Mouse (Mus musculus) hematopoietic stem cell, adult 5-6 weeks (primary cell): ENCODE results near the gene Gm10401. TPM values are rescaled to one million over a fixed set of nuclear protein-coding genes. Genes with fewer than 3 reads are reported as not detected.
"Not testable (repeated sequence)": the region's sequence is repeated elsewhere in the genome, so short reads cannot be mapped to it uniquely, and the experiment has no call there.

Source experiments
- ATAC-seq, 2 experiments: fragments of 125-278 bp in 1 of 2; replicated peaks in 1 of 2; 2 replicates each; pipeline ENCODE4 v1.8.0; 2016 to 2017; ENCODE audit warnings: inconsistent platforms in 2 of 2, mild to moderate bottlenecking in 2 of 2, moderate number of reproducible peaks in 2 of 2, low read depth in 1 of 2, moderate TSS enrichment in 1 of 2; ENCODE audit not compliant: low FRiP score in 2 of 2, poor library complexity in 2 of 2, severe bottlenecking in 2 of 2, insufficient read depth in 1 of 2, low TSS enrichment in 1 of 2
- total RNA-seq: library from RNA; stranded (forward); fragments of 172-1452, 232-1000 nt; gene quantifications from 2 replicates; pipeline ENCODE4 v1.2.3, GENCODE M21; 2017

The Gm10401 gene
- total RNA-seq, 1 experiment from 2014 or later = not detected

DNA sequence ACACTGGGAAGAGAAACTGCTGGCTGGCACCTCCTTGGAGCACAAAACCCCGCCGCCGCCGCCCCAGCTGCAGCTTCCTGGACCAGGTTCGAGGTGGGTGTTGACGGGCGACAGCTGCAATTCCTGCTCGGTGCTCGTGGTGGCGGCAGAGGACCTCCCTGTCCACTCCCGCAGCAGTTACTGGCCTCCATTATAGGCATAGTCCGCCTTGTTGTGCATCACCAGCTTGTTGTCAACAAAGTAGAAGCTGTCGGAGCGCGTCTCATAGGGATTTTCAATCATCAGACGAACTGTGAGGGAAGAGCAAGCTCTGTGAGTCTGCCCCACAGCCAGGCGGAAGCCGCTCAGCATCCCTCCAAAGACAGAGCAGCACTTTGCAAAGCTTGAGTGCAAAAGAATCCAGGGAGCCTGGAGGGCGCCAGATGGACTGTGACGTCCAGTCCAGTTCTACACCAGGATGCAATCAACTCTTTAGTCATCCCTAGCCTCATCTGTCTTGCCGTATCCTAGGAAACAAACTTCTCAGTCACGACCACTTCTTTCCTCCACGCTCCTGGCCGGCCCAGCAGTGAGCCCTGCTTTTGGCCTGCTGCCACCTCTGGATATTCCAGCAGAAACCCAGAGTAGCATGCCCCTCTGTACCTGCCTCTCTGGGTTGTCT lies 27.2 kb upstream of the Gm10401 start:
- peak; percentile 83 to 89 for ATAC-seq

DNA sequence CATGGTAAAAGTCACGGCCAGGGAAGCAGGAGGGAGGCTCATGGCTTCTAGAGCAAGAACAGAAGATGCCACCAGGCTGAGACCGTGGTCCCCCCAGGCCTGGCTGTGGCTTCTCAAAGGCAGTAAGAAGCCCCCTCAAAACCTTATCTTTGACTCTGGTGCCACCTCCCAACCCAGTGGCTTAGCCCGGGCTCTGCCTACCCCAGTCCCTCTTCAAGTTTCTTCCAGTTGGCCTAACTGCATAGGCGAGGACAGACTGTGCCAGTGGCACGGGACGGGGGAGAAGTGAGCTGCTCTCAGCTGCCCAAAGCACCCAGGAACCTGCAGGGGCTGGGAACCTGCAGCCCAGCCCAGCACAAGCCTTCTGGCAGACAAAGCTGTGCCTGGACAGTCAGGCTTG lies 26.6 kb upstream of the Gm10401 start:
- ATAC-seq = no peak

DNA sequence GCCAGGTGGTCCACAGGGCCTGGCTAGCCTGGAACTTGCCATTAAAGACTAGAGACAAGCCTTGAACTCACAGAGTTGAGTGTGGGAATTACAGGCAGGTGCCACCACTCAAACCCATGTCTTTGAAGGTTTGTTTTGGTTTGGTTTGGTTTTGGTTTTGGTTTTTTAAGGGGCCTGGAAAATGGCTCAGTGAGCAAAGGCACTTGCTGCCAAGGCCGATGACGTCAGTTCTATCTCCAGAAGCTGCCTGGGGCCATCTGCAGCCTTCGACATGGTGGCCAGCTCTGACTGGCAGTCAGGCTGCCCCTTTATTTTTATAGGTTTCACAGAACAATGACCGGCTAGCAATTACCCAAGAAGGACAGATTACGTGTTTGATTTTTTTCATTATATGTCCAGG lies 22.9 kb upstream of the Gm10401 start:
- no peak for ATAC-seq

DNA sequence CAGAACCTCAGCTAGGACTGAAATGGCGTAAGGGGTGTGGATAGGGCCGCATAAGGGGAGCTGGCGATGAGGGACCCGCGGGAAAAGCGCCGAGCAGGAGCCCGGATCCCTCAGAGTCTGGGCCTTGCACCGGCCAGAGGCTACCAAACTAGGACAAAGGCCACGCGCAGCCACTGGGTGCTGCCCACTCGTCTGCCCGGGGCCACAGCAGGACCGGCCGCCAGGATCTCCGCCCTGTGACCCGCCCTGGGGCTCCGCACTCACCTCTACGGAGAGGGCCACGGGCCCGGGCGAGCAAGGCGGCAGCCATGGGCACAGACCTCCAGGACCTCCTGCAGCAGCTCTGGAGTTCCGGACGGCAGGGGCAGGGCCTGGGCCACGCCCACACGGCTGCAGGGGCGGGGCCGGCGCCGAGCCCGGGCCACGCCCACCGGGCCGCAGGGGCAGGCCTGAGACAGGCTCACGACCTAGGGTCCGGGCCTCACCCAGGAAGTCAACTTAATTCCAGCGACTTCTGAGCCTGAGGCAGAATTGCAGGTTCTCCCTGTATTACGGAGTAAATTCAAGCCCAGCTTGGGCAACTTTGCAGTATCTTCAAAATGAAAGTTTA lies 21.0 kb upstream of the Gm10401 start, which contains the start of gene Acads:
Gene Acads (minus strand): TSS at position 386 of the 610 bp plus-strand sequence.
- peak; percentile 89 to 90 for ATAC-seq

DNA sequence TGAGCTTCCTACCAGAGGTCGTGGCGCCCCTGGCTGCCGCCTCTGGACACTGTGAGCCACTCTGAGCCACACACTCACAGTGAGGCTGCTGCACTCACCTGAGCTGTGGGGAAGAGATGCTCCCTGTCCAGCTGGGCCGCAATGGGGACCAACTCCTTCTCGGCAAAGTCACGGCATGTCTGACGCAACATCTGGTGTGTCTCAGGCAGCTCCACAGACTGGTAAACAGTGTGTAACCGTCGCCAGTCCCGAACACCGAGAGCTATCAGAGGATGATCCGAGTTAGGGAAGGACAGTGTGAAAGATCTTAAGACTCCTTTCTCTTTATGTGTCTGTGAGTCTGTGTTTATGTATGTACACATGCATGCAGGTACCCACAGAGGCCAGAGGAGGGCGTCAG lies 19.4 kb upstream of the Gm10401 start:
- no peak for ATAC-seq

DNA sequence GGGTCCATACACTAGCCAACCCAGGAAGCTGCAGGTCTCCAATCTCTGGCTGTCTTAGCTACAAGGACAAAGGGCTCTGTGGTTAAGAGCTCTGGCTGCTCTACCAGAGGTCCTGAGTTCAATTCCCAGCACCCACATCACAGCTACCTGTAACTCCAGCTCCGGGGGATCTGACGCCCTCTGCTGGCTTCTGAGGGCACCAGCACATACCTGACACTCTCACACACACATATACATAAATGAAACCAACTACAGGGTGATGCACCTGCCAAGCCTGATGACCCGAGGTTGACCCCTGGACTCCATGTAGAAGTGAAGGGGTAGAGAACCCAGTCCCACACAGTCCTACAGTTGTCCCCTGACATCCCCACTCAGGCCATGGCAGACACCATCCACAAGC lies 18.3 kb upstream of the Gm10401 start:
- no peak for ATAC-seq

DNA sequence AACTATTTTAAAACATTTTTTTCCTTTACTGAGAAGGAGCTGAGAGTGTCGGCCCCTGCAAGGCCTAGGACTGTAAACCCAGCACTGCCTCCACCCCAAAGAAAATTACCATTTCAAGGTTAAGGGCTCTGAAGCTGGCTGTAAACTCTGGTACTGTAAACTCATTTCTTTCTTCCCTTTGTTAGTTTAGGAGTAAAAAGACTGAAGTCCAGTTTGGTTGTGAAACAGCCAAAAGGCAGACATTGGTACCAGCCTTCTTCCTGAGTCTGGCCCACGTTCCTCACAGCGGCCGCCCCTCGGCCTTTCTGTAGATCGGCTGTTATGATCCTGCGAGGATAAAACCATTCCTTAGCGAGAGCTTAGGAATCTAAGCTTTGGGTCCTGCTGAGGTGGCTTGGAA lies 16.4 kb upstream of the Gm10401 start:
- ATAC-seq = no peak

DNA sequence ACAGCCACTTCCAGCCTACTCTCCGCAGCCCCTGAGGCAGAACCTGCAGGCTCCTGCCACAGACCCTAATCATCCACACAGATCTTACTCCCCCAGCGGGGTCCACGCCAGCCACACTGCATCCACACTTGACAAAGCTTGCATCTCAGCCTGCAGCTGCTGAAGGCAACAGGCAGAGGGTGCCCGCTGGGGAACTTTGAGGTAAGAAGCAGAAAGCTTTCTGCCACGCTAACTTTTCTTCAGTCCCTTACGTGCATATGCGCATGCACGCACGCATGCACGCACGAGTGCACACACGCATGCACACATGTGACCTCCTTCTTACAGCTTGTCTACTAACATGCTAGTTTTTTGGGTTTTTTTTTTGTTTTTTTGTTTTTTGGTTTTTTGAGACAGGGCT lies 15.1 kb upstream of the Gm10401 start:
- ATAC-seq = no peak

DNA sequence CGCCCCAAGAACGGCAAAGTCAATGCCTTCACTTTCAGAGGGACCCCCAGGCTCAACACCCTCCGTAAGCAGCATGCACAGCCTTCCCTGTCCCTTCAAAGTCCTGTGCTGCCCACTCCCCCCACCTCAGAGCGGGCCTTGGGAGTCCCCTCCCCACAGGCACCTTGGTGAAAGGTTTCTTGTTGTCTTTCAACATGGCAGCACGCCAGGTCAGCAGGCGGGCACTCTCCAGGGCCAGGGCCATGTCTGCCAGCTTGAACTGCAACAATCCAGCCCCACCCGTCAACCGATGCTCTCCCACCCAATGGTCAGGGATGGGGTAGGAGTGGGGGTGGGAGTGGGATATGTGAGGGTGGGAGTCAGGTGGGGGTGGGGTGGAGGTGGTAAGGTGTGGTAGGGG lies 13.1 kb upstream of the Gm10401 start:
- ATAC-seq = no peak

DNA sequence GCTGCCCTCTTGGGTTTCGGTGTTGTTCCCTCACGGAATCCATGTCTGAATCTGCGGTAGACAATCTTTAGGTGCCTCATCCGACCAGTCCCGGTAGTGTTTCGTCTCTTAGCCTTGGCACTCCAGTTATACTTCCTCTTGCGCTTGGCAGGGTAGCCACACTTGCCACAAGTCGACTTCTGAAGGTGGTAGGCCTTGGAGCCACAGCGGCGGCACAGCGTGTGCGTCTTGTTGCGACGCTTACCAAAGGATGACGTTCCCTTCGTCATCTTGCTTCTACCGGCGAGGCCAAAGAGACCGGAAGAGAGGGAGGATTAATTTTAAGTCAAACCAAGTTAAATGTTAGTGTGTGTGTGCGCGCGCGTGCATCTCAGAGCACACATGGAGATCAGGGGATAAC lies 5.2 kb upstream of the Gm10401 start:
- ATAC-seq = not testable (repeated sequence)

DNA sequence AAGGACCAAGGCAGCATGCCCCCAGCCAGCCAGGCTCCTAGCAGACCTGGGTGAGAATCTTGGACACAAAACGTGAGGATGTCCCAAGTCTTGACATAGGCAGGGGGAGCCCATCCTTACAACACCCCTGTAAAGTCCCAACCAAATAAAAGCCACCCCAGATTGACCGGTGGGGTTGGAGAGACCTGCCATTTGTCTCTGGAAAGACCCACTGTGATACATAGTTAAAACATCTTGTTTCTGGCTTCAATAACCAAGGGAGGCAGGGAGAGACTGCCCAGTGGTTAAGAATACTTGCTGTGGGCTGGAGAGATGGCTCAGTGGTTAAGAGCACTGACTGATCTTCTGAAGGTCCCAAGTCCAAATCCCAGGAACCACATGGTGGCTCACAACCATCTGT lies 4.1 kb upstream of the Gm10401 start:
- ATAC-seq = no peak

DNA sequence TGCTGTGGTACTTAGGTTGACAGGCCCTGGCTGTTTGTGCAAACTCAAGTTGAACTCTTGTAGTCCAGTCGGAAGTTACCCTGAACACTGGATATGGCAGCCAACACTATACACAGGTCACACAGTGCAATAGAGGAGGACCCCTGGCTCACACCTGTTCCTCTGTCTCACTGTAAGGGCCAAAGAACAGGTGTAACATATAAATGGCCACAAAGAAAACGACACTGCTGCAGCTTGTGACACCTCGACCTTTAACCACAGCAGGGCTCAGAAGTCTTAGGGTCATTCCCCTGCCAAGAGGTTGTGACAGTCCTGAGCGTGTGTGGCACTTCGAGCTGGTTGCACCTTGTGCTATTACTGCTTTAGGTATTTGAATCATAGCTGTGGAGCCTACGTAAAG lies 2.4 kb upstream of the Gm10401 start:
- no peak for ATAC-seq

DNA sequence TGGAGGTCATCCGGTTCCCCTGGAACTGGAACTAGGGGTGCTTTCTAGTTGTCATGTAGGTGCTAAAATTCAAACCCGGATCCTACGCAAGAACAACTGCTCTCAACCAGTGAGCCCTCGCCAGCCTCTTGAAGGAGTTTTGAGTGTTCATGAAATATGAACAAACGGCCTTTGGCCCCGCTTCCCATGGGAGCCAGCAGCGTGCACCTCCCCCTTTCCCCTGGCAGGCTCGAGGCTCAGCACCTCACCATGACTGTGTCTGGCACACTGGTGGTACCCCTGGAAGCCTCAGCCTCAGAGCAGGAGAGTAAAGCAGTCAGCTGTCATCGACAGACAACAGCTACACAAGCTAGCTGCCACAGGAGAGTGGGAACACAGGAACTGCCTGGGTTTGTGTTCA lies 1.9 kb upstream of the Gm10401 start:
- no peak for ATAC-seq

DNA sequence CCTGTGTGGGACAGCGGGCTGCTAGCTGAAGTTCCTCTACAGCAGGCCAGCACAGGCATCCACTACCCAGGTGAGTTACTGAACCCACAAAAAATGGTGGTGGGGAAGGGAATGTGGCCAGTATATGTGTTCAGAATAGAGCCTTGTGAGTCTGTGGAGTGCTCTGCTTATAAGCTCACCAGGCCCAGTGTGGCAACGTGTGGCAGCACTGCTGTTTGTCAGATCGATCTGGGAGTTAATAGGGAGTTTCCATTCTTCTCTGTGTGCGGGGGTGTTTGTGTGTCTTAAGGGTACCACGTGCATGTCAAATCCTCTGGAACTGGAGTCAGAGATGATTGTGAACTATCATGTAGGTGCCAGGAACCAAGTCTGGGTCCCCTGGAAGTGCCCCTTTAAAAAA lies 1.4 kb upstream of the Gm10401 start:
- no peak for ATAC-seq

DNA sequence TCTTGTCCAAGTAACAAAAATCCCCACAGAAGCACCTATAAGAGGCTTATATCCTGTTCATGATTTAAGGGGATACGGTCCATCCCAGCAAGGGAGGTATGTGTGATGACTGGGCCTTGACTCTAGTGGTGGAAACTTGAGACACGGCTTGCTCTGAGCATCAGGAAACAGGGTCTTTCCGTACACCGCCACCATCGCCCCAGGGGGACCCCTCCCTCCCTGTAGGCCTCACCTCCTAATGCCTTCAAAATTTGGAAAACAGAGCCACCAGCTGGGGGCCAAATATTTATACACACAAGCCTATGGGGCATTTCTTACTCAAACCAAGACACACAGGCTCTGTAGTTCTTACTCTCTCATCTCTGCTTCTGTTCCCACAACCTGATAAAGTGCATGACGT lies 6.3 kb downstream of the Gm10401 start:
- no peak for ATAC-seq

DNA sequence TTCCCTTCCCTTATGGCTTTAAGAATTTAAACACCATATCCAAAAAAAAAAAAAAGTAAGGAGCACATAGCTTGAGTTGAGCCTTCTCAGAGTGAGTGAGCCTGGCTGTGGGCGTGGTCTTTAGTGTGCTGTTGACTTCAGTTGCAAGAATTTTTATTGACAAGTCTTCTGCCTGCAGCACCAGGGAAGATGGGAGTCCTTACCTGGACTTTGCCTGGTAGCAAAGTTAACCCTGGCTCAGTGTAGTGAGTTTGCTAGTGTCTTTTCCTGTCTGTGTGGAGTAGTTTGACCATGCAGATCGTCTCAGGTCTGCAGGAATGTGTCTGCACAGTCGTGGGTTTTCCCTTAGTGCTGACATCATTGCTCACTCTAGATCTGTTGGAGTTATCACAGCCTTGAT lies 7.1 kb downstream of the Gm10401 start:
- no peak for ATAC-seq

DNA sequence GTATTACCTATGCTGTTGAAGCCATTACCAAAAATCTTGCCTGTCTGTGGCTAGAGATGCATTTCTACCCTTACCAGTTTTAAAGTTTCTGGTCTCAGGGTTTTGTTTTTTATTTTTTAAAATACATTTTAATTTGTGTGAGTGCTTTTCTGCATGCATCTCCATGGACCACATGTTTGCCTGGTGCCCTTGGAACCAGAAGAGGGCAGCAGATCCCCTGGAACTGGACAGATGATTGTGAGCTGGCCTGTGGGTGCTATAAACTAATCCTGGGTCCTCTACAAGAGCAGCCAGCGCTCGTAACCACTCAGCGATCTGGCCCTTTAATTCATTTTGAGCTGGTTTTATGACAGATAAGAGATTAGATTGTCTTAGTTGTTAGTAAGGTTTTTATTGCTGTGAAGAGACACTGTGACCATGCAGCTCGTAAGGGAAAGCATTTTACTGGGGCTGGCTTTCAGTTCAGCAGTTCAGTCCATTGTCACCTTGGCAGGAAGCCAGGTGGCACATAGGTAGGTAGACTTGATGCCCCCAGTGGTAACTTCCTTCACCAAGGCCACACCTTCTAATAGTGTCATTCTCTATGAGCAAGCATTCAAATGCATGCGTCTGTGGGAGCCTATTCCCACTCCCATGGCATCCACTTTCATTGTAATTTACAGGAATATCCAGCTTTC lies 8.4 kb downstream of the Gm10401 start:
- ATAC-seq = no peak

DNA sequence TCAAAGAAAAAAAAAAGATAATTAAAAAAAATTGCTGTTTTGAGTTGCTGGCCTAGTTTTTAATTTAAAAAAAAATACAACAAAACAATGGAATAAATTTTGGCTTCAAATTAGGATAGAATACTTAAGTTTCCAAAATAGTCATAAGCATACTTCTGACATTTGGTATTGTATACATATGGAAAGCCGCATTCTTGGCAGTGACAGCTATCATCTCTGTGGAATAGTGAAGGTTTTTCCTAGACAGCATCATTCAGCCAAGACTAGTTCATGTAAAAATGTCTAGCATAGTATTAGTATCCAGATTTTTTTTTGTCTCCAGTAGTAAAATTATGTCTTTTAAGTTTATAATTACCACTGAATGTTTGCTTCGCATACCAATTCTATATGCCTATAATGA lies 12.4 kb downstream of the Gm10401 start:
- ATAC-seq = no peak

DNA sequence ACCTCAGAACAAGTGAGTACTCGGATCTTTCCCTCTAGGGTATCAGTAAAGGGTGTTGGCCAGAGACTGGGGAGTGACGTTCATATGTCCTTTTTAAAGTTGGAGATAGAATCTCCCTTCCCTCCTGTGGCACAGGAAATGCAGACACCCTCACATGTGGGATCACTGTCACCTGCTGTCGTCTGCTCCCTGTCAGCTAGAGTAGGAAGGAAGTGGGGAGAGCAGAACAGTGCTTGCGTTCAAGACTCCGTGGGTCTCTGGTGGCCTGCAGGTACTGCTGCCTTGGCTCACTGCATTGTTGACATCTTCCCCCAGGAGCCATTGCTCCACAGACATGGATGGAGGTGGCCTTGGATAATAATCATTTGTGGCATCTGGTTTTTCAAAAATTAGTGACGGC lies 14.6 kb downstream of the Gm10401 start:
- ATAC-seq = no peak
